Mouse (Mus musculus) stomach, embryonic 16.5 days (tissue): ENCODE measurements around the gene Grik2. TPM values are rescaled to one million over a fixed set of nuclear protein-coding genes. Genes with fewer than 3 reads are reported as not detected.
"Not testable (repeated sequence)": the region's sequence is repeated elsewhere in the genome, so short reads cannot be mapped to it uniquely, and the experiment has no call there.

Experiments
- ATAC-seq: fragments of 200-750 bp; cut with Nextera tagmentation; 2 replicates; pipeline ENCODE4 v1.8.0; 2017; ENCODE audit warnings: moderate number of reproducible peaks, moderate TSS enrichment; ENCODE audit not compliant: insufficient read depth, low FRiP score
- H3K27ac ChIP-seq: fragments of 300-500 bp; sonication (generic); 2 replicates; pipeline ENCODE4 v1.5.1; 2014; ENCODE audit warnings: low read length
- H3K27me3 ChIP-seq: fragments of 300-500 bp; sonication (generic); 2 replicates; pipeline ENCODE4 v1.6.1; 2014; ENCODE audit warnings: low read length, control low read depth, mixed read lengths; ENCODE audit not compliant: control insufficient read depth, insufficient read depth
- H3K36me3 ChIP-seq: fragments of 300-500 bp; sonication (generic); 2 replicates; pipeline ENCODE4 v1.6.1; 2014; ENCODE audit warnings: low read length; ENCODE audit not compliant: control insufficient read depth, insufficient read depth
- H3K4me1 ChIP-seq: fragments of 300-500 bp; sonication (generic); 2 replicates; pipeline ENCODE4 v1.6.1; 2014; ENCODE audit warnings: low read length, control low read depth, mixed read lengths; ENCODE audit not compliant: control insufficient read depth, insufficient read depth
- H3K4me2 ChIP-seq: fragments of 300-500 bp; sonication (generic); 2 replicates; pipeline ENCODE4 v1.6.1; 2014; ENCODE audit warnings: low read depth, low read length, mixed read lengths
- H3K4me3 ChIP-seq: fragments of 300-500 bp; sonication (generic); replicated peaks from 2 replicates; pipeline ENCODE4 v1.5.1; 2014; ENCODE audit warnings: mild to moderate bottlenecking, low read length
- H3K9ac ChIP-seq: fragments of 300-500 bp; sonication (generic); 2 replicates; pipeline ENCODE4 v1.6.1; 2014; ENCODE audit warnings: low read length
- H3K9me3 ChIP-seq: fragments of 300-500 bp; sonication (generic); replicated peaks from 2 replicates; pipeline ENCODE4 v1.6.1; 2016; ENCODE audit warnings: low read length, control low read depth; ENCODE audit not compliant: control insufficient read depth
- WGBS: fragments of 180-500 bp; shearing (Covaris S2); extraction: QIAGEN DNeasy Blood & Tissue Kit; methylation state at CpG from one replicate; pipeline ENCODE4 v1.1.7; 2014; 5-methylcytosine and 5-hydroxymethylcytosine counted together
- polyA plus RNA-seq: library from polyadenylated mRNA; unstranded; fragments of >200 nt; fragmentation: Nextera tagmentation; extraction: Ambion mirVana; gene quantifications from 2 replicates; pipeline ENCODE4 v1.2.1, GENCODE M21; 2015

Gene Grik2
- polyA plus RNA-seq, 1 experiment from 2014 or later, result 6.5 TPM

- H3K4me2 ChIP-seq, result no peak overlapping the region
- no peaks in the 10 kb centered on the region for H3K27me3 ChIP-seq
- no peak overlapping the region for H3K27ac ChIP-seq
- no peak overlapping the region for H3K9ac ChIP-seq
- H3K36me3 ChIP-seq, result no peaks in the 10 kb centered on the region
- no peak for ATAC-seq
- no peaks in the 10 kb centered on the region for H3K4me1 ChIP-seq
- WGBS, result 86% methylated on average over 1 of the region's 1 CpGs
- H3K9me3 ChIP-seq, result no peaks in the 10 kb centered on the region
- no peak overlapping the region for H3K4me3 ChIP-seq
Measured at GRCm38 (mm10) chr10:49191291-49191690, 597.3 kb downstream of the Grik2 start.

- WGBS, result 82% methylated on average over 4 of the region's 4 CpGs
- no peak for ATAC-seq
- Histone ChIP-seq H3K4me2 (no peak overlapping the region), H3K27ac (no peak overlapping the region), H3K4me1 (no peaks in the 10 kb centered on the region), H3K9ac (no peak overlapping the region), H3K36me3 (no peaks in the 10 kb centered on the region), H3K27me3 (no peaks in the 10 kb centered on the region), H3K4me3 (no peak overlapping the region), H3K9me3 (no peaks in the 10 kb centered on the region)
Measured at GRCm38 (mm10) chr10:49154134-49154533, 634.4 kb downstream of the Grik2 start.

- not testable (repeated sequence) for H3K36me3 ChIP-seq, ATAC-seq, H3K27ac ChIP-seq, H3K4me2 ChIP-seq, H3K4me3 ChIP-seq, H3K9ac ChIP-seq, H3K9me3 ChIP-seq, H3K4me1 ChIP-seq, H3K27me3 ChIP-seq
- WGBS, result 90% methylated on average over 4 of the region's 4 CpGs
Measured at GRCm38 (mm10) chr10:49151496-49151895, 637.1 kb downstream of the Grik2 start.

- Histone ChIP-seq H3K4me2 (no peak overlapping the region), H3K9me3 (no peaks in the 10 kb centered on the region), H3K4me3 (no peak overlapping the region), H3K27ac (no peak overlapping the region), H3K4me1 (no peaks in the 10 kb centered on the region), H3K36me3 (no peaks in the 10 kb centered on the region), H3K9ac (no peak overlapping the region), H3K27me3 (no peaks in the 10 kb centered on the region)
- WGBS, result 78% methylated on average over 4 of the region's 4 CpGs
- no peak for ATAC-seq
Measured at GRCm38 (mm10) chr10:49149714-49150113, 638.9 kb downstream of the Grik2 start.

- Histone ChIP-seq H3K4me1 (no peaks in the 10 kb centered on the region), H3K27me3 (no peaks in the 10 kb centered on the region), H3K9me3 (no peaks in the 10 kb centered on the region), H3K4me2 (no peak overlapping the region), H3K4me3 (no peak overlapping the region), H3K27ac (no peak overlapping the region), H3K9ac (no peak overlapping the region), H3K36me3 (no peaks in the 10 kb centered on the region)
- WGBS, result 94% methylated on average over 3 of the region's 3 CpGs
- ATAC-seq, result no peak
Measured at GRCm38 (mm10) chr10:49142658-49143057, 645.9 kb downstream of the Grik2 start.

- Histone ChIP-seq H3K9ac (no peak overlapping the region), H3K9me3 (no peaks in the 10 kb centered on the region), H3K36me3 (no peaks in the 10 kb centered on the region), H3K4me2 (no peak overlapping the region), H3K4me1 (no peaks in the 10 kb centered on the region), H3K4me3 (no peak overlapping the region), H3K27ac (no peak overlapping the region), H3K27me3 (no peaks in the 10 kb centered on the region)
- no peak for ATAC-seq
Measured at GRCm38 (mm10) chr10:49136816-49137215, 651.8 kb downstream of the Grik2 start.

- Histone ChIP-seq H3K4me1 (no peaks in the 10 kb centered on the region), H3K27me3 (no peaks in the 10 kb centered on the region), H3K4me3 (no peak overlapping the region), H3K27ac (no peak overlapping the region), H3K9ac (no peak overlapping the region), H3K9me3 (no peaks in the 10 kb centered on the region), H3K4me2 (no peak overlapping the region), H3K36me3 (no peaks in the 10 kb centered on the region)
- no peak for ATAC-seq
- WGBS, result 7% methylated on average over 1 of the region's 1 CpGs
Measured at GRCm38 (mm10) chr10:49131311-49131710, 657.3 kb downstream of the Grik2 start.

- Histone ChIP-seq H3K4me1 (no peaks in the 10 kb centered on the region), H3K36me3 (no peaks in the 10 kb centered on the region), H3K27ac (no peak overlapping the region), H3K4me2 (no peak overlapping the region), H3K4me3 (no peak overlapping the region), H3K9me3 (no peaks in the 10 kb centered on the region), H3K27me3 (no peaks in the 10 kb centered on the region), H3K9ac (no peak overlapping the region)
- no peak for ATAC-seq
Measured at GRCm38 (mm10) chr10:49050339-49050738, 738.2 kb downstream of the Grik2 start.

GRCm38 (mm10) chr10:49049391-49049790 lies 739.2 kb downstream of the Grik2 start:
- Histone ChIP-seq H3K4me1 (no peaks in the 10 kb centered on the region), H3K36me3 (no peaks in the 10 kb centered on the region), H3K27ac (no peak overlapping the region), H3K4me3 (no peak overlapping the region), H3K4me2 (no peak overlapping the region), H3K27me3 (no peaks in the 10 kb centered on the region), H3K9me3 (no peaks in the 10 kb centered on the region), H3K9ac (no peak overlapping the region)
- no peak for ATAC-seq
